Mouse (Mus musculus): ENCODE measurements around the gene Gm47985. TPM values are rescaled to one million over a fixed set of nuclear protein-coding genes. Genes with fewer than 3 reads are reported as not detected.

The Gm47985 gene
- polyA plus RNA-seq, 1 experiment from 2014 or later, result 0.40 TPM

Other genes with a start within 250 kb of the Gm47985 start
- gene Hmcn1, start 189.1 kb upstream of the Gm47985 start, polyA plus RNA-seq (2016; fragmentation: Nextera tagmentation; extraction: Ambion mirVana), result 15.3 and 19.0 TPM in 2 replicates
- gene Gm8947, start 9.8 kb downstream of the Gm47985 start, polyA plus RNA-seq (2016; fragmentation: Nextera tagmentation; extraction: Ambion mirVana), result not detected in 2 replicates
- gene Gm47995, start 15.9 kb downstream of the Gm47985 start, polyA plus RNA-seq (2016; fragmentation: Nextera tagmentation; extraction: Ambion mirVana), result not detected in 2 replicates
- gene 3110040M04Rik, start 21.6 kb downstream of the Gm47985 start, polyA plus RNA-seq (2016; fragmentation: Nextera tagmentation; extraction: Ambion mirVana), result not detected in 2 replicates
- 0.33 TPM in 1 of 2 replicates, not detected in the other for gene Gm47996, start 27.6 kb downstream of the Gm47985 start, polyA plus RNA-seq (2016; fragmentation: Nextera tagmentation; extraction: Ambion mirVana)
- 402 and 404 TPM in 2 replicates for gene Ivns1abp, start 161.9 kb downstream of the Gm47985 start, polyA plus RNA-seq (2016; fragmentation: Nextera tagmentation; extraction: Ambion mirVana)
- gene Swt1, start 245.9 kb downstream of the Gm47985 start, polyA plus RNA-seq (2016; fragmentation: Nextera tagmentation; extraction: Ambion mirVana), result 19.8 and 21.1 TPM in 2 replicates
- gene Trmt1l, start 246.0 kb downstream of the Gm47985 start, polyA plus RNA-seq (2016; fragmentation: Nextera tagmentation; extraction: Ambion mirVana), result 49.8 and 50.6 TPM in 2 replicates

All from embryonic facial prominence, embryonic 10.5 days (tissue).